Mouse (Mus musculus) limb, embryonic 13.5 days (tissue): ENCODE results near the gene Atxn1. TPM values are rescaled to one million over a fixed set of nuclear protein-coding genes. Genes with fewer than 3 reads are reported as not detected.

ENCODE experiments used
- ATAC-seq: fragments of 200-750 bp; cut with Nextera tagmentation; 2 replicates; pipeline ENCODE4 v1.8.0; 2017; ENCODE audit warnings: low read depth, moderate number of reproducible peaks, moderate TSS enrichment; ENCODE audit not compliant: low FRiP score
- H3K27ac ChIP-seq: fragments of 300-500 bp; sonication (generic); 2 replicates; pipeline ENCODE4 v1.5.1; 2015; ENCODE audit warnings: inconsistent platforms, mild to moderate bottlenecking, moderate library complexity
- H3K27me3 ChIP-seq: fragments of 300-500 bp; sonication (generic); 2 replicates; pipeline ENCODE4 v1.6.1; 2015; ENCODE audit warnings: mild to moderate bottlenecking, inconsistent platforms
- H3K36me3 ChIP-seq: fragments of 300-500 bp; sonication (generic); 2 replicates; pipeline ENCODE4 v1.6.1; 2015; ENCODE audit warnings: inconsistent platforms, mild to moderate bottlenecking, moderate library complexity
- H3K4me1 ChIP-seq: fragments of 300-500 bp; sonication (generic); 2 replicates; pipeline ENCODE4 v1.6.1; 2015; ENCODE audit warnings: inconsistent platforms
- H3K4me2 ChIP-seq: fragments of 300-500 bp; sonication (generic); replicated peaks from 2 replicates; pipeline ENCODE4 v1.6.1; 2015; ENCODE audit warnings: inconsistent platforms, mild to moderate bottlenecking, moderate library complexity
- H3K4me3 ChIP-seq: fragments of 300-500 bp; sonication (generic); 2 replicates; pipeline ENCODE4 v1.5.1; 2015; ENCODE audit warnings: moderate library complexity, mild to moderate bottlenecking, inconsistent platforms
- H3K9ac ChIP-seq: fragments of 300-500 bp; sonication (generic); 2 replicates; pipeline ENCODE4 v1.6.1; 2015; ENCODE audit warnings: mild to moderate bottlenecking, inconsistent platforms
- H3K9me3 ChIP-seq: fragments of 300-500 bp; sonication (generic); 2 replicates; pipeline ENCODE4 v1.6.1; 2016; ENCODE audit warnings: inconsistent platforms
- WGBS: fragments of 180-500 bp; shearing (Covaris S2); methylation state at CpG from one replicate; pipeline ENCODE4 v1.1.7; 2015; 5-methylcytosine and 5-hydroxymethylcytosine counted together
- polyA plus RNA-seq: library from polyadenylated mRNA; unstranded; fragments of >200 nt; fragmentation: Nextera tagmentation; extraction: Ambion mirVana; gene quantifications from 2 replicates; pipeline ENCODE4 v1.2.1, GENCODE M21; 2015

Atxn1 gene
- polyA plus RNA-seq, 1 experiment from 2014 or later: 6.0 TPM

GRCm38 (mm10) chr13:45960311-45960965 lies 4.4 kb downstream of the Atxn1 start:
- no peak for ATAC-seq
- peak overlapping the region; percentile 19; the same call in 1 of the 2 replicates for H3K4me2 ChIP-seq
- peaks cover 11% of the 10 kb centered on the region; the same call in 1 of the 2 replicates for H3K27me3 ChIP-seq
- H3K27ac ChIP-seq: no peak overlapping the region; the same call in 1 of the 2 replicates
- peaks cover 39% of the 10 kb centered on the region for H3K4me1 ChIP-seq
- no peaks in the 10 kb centered on the region for H3K9me3 ChIP-seq
- no peak overlapping the region for H3K4me3 ChIP-seq
- WGBS: 46% methylated on average over 14 of the region's 14 CpGs
- H3K9ac ChIP-seq: no peak overlapping the region
- no peaks in the 10 kb centered on the region for H3K36me3 ChIP-seq

GRCm38 (mm10) chr13:45958306-45958705 lies 6.5 kb downstream of the Atxn1 start:
- Histone ChIP-seq H3K27me3 (peaks cover 13% of the 10 kb centered on the region; the same call in 1 of the 2 replicates), H3K36me3 (no peaks in the 10 kb centered on the region), H3K4me1 (peaks cover 39% of the 10 kb centered on the region), H3K4me2 (no peak overlapping the region), H3K27ac (no peak overlapping the region), H3K9me3 (no peaks in the 10 kb centered on the region), H3K4me3 (no peak overlapping the region), H3K9ac (no peak overlapping the region)
- WGBS: 74% methylated on average over 4 of the region's 4 CpGs
- no peak for ATAC-seq

- H3K4me2 ChIP-seq: no peak overlapping the region
- H3K4me1 ChIP-seq: peaks cover 38% of the 10 kb centered on the region
- WGBS: 77% methylated on average over 5 of the region's 5 CpGs
- H3K4me3 ChIP-seq: no peak overlapping the region
- no peak overlapping the region for H3K27ac ChIP-seq
- H3K9me3 ChIP-seq: no peaks in the 10 kb centered on the region
- peaks cover 18% of the 10 kb centered on the region; the same call in 1 of the 2 replicates for H3K27me3 ChIP-seq
- no peak overlapping the region for H3K9ac ChIP-seq
- H3K36me3 ChIP-seq: no peaks in the 10 kb centered on the region
- no peak for ATAC-seq
These were observed 7.2 kb downstream of the Atxn1 start for GRCm38 (mm10) chr13:45957629-45958028.

GRCm38 (mm10) chr13:45956287-45956686 lies 8.5 kb downstream of the Atxn1 start:
- ATAC-seq: no peak
- Histone ChIP-seq H3K4me3 (no peak overlapping the region), H3K4me2 (no peak overlapping the region), H3K27ac (no peak overlapping the region), H3K9ac (no peak overlapping the region), H3K9me3 (no peaks in the 10 kb centered on the region), H3K27me3 (peaks cover 7% of the 10 kb centered on the region; the same call in 1 of the 2 replicates), H3K4me1 (peaks cover 27% of the 10 kb centered on the region), H3K36me3 (no peaks in the 10 kb centered on the region)
- WGBS: 84% methylated on average over 6 of the region's 6 CpGs

GRCm38 (mm10) chr13:45955370-45956055 lies 9.3 kb downstream of the Atxn1 start:
- no peak overlapping the region; the same call in 1 of the 2 replicates for H3K27ac ChIP-seq
- H3K4me2 ChIP-seq: no peak overlapping the region
- H3K36me3 ChIP-seq: no peaks in the 10 kb centered on the region
- H3K4me3 ChIP-seq: no peak overlapping the region
- H3K9me3 ChIP-seq: no peaks in the 10 kb centered on the region
- peaks cover 7% of the 10 kb centered on the region; the same call in 1 of the 2 replicates for H3K27me3 ChIP-seq
- no peak overlapping the region for H3K9ac ChIP-seq
- peaks cover 26% of the 10 kb centered on the region for H3K4me1 ChIP-seq
- no peak for ATAC-seq
- WGBS: 75% methylated on average over 9 of the region's 9 CpGs

GRCm38 (mm10) chr13:45953098-45953497 lies 11.7 kb downstream of the Atxn1 start:
- no peak overlapping the region for H3K4me3 ChIP-seq
- no peak for ATAC-seq
- 88% methylated on average over 4 of the region's 4 CpGs for WGBS

GRCm38 (mm10) chr13:45951071-45951645 lies 13.7 kb downstream of the Atxn1 start:
- ATAC-seq: no peak
- Histone ChIP-seq H3K4me1 (peaks cover 20% of the 10 kb centered on the region), H3K9me3 (no peaks in the 10 kb centered on the region), H3K36me3 (0 out of 2 replicates have a peak, but pooled peaks cover 2% of the 10 kb centered on the region), H3K9ac (no peak overlapping the region), H3K4me2 (no peak overlapping the region), H3K4me3 (no peak overlapping the region), H3K27me3 (peaks cover 16% of the 10 kb centered on the region), H3K27ac (peak overlapping the region; percentile 15; the same call in 1 of the 2 replicates)
- 87% methylated on average over 20 of the region's 20 CpGs for WGBS

More at GRCm38 (mm10) chr13:45953098-45953497, 11.7 kb downstream of the Atxn1 start:
- Histone ChIP-seq H3K9me3 (no peaks in the 10 kb centered on the region), H3K9ac (no peak overlapping the region), H3K4me1 (peaks cover 20% of the 10 kb centered on the region), H3K27ac (no peak overlapping the region), H3K4me2 (no peak overlapping the region), H3K36me3 (no peaks in the 10 kb centered on the region), H3K27me3 (peaks cover 16% of the 10 kb centered on the region)

GRCm38 (mm10) chr13:45950355-45950861 lies 14.4 kb downstream of the Atxn1 start:
- Histone ChIP-seq H3K27ac (peak overlapping the region; percentile 15; the same call in 1 of the 2 replicates), H3K4me2 (peak overlapping the region; percentile 28), H3K27me3 (peaks cover 16% of the 10 kb centered on the region), H3K9me3 (no peaks in the 10 kb centered on the region), H3K4me3 (no peak overlapping the region), H3K9ac (no peak overlapping the region), H3K36me3 (0 out of 2 replicates have a peak, but pooled peaks cover 4% of the 10 kb centered on the region), H3K4me1 (peaks cover 16% of the 10 kb centered on the region)
- ATAC-seq: peak; percentile 51; the same call in 1 of the 2 replicates
- WGBS: 30% methylated on average over 8 of the region's 8 CpGs

- Histone ChIP-seq H3K9me3 (no peaks in the 10 kb centered on the region), H3K9ac (no peak overlapping the region), H3K4me2 (no peak overlapping the region), H3K36me3 (peaks cover 17% of the 10 kb centered on the region), H3K27ac (no peak overlapping the region), H3K4me3 (no peak overlapping the region), H3K4me1 (peaks cover 15% of the 10 kb centered on the region), H3K27me3 (peaks cover 9% of the 10 kb centered on the region; the same call in 1 of the 2 replicates)
- 92% methylated on average over 11 of the region's 11 CpGs for WGBS
- no peak for ATAC-seq
These were observed 18.7 kb downstream of the Atxn1 start for GRCm38 (mm10) chr13:45946136-45946535.

GRCm38 (mm10) chr13:45942337-45942736 lies 22.5 kb downstream of the Atxn1 start:
- WGBS: 91% methylated on average over 7 of the region's 7 CpGs
- Histone ChIP-seq H3K27me3 (no peaks in the 10 kb centered on the region), H3K9me3 (no peaks in the 10 kb centered on the region), H3K4me3 (no peak overlapping the region), H3K36me3 (peaks cover 19% of the 10 kb centered on the region), H3K27ac (no peak overlapping the region), H3K4me2 (no peak overlapping the region), H3K4me1 (no peaks in the 10 kb centered on the region), H3K9ac (no peak overlapping the region)
- ATAC-seq: no peak

- Histone ChIP-seq H3K4me1 (no peaks in the 10 kb centered on the region), H3K4me3 (no peak overlapping the region), H3K36me3 (peaks cover 16% of the 10 kb centered on the region), H3K9me3 (no peaks in the 10 kb centered on the region), H3K9ac (no peak overlapping the region), H3K27ac (no peak overlapping the region), H3K4me2 (no peak overlapping the region), H3K27me3 (no peaks in the 10 kb centered on the region)
- ATAC-seq: no peak
- WGBS: 87% methylated on average over 4 of the region's 4 CpGs
These were observed 24.1 kb downstream of the Atxn1 start for GRCm38 (mm10) chr13:45940714-45941113.

GRCm38 (mm10) chr13:45939561-45939960 lies 25.2 kb downstream of the Atxn1 start:
- Histone ChIP-seq H3K36me3 (peaks cover 12% of the 10 kb centered on the region), H3K9ac (no peak overlapping the region), H3K4me1 (no peaks in the 10 kb centered on the region), H3K27ac (no peak overlapping the region), H3K9me3 (no peaks in the 10 kb centered on the region), H3K27me3 (no peaks in the 10 kb centered on the region), H3K4me3 (no peak overlapping the region), H3K4me2 (no peak overlapping the region)
- WGBS: 74% methylated on average over 6 of the region's 6 CpGs
- no peak for ATAC-seq
